ENCODE assay signal across 13 mouse cellular contexts in the genomic region with DNA sequence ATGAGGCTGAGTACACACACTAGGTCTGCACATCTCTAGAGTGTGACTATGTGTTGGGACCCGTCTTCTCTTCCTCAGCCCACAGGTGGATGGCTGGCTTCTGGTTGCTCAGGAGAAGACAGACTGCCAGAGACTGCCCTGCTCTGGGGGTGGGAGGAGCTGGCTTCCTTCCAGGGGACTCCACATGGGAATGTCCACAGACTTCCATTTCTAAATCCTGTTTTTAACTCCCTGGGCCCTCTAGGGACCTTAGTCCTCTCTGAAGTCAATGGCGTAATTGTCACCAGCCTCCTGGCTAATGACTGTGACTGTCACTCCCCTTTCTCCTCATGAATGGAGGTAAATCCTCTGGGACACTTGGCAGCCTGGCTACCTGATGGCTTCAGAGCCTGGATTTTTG. TPM values are rescaled to one million over a fixed set of nuclear protein-coding genes. Genes with fewer than 3 reads are reported as not detected.
DNase-seq lines count a peak whose midpoint lies in the region; ATAC-seq and TF ChIP-seq lines count a peak whose summit lies in the region.
"Had no signal": no experiment of that assay in that cellular context is flagged by ENCODE, and none has a peak within 500 bp of the region (broad histone marks: within the 10 kb centered on the region; RNA-seq: fewer than 3 reads in every experiment).

No protein-coding gene starts in this region.

- WGBS in lung, embryonic 14.5 days: 65% methylated on average over 2 of the region's 2 CpGs
- 30% methylated on average over 2 of the region's 2 CpGs for WGBS in embryonic facial prominence, embryonic 15.5 days
- WGBS in limb, embryonic 11.5 days: 78% methylated on average over 2 of the region's 2 CpGs

- no peak overlapping the region for H3K9ac ChIP-seq in lung, embryonic 14.5 days
- no peak overlapping the region for H3K9ac ChIP-seq in embryonic facial prominence, embryonic 15.5 days
- H3K9ac ChIP-seq in limb, embryonic 11.5 days (ENCODE audit: low read length): no peak overlapping the region
- H3K9ac ChIP-seq: liver, embryonic 13.5 days; midbrain, embryonic 12.5 days had no signal

- no peak for ATAC-seq in lung, embryonic 14.5 days (ENCODE audit: insufficient read depth)
- ATAC-seq in embryonic facial prominence, embryonic 15.5 days (ENCODE audit: insufficient number of reproducible peaks, low FRiP score, low TSS enrichment, low read depth): 0 out of 2 replicates have a peak, but pooled peaks have one; percentile 26
- ATAC-seq in limb, embryonic 11.5 days (ENCODE audit: insufficient number of reproducible peaks, low FRiP score, low TSS enrichment, low read depth): no peak
- ATAC-seq: inflammation-experienced regulatory T-cells, adult 6 months had no signal

- intact Hi-C loops in heart, postnatal 25 days (cut with DNase I): no loop called here

- TF ChIP-seq CTCF in lung, embryonic 14.5 days (IDR thresholded peaks at IDR 0.05; ENCODE audit: low read depth): no peak

- no peak overlapping the region for H3K4me2 ChIP-seq in lung, embryonic 14.5 days
- H3K4me2 ChIP-seq in embryonic facial prominence, embryonic 15.5 days (replicated peaks): no peak overlapping the region
- no peak overlapping the region for H3K4me2 ChIP-seq in limb, embryonic 11.5 days (ENCODE audit: low read depth, severe bottlenecking)
- H3K4me2 ChIP-seq: liver, embryonic 13.5 days; midbrain, embryonic 12.5 days had no signal

- no peaks in the 10 kb centered on the region for H3K9me3 ChIP-seq in lung, embryonic 14.5 days (ENCODE audit: low read depth, low read length)
- no peaks in the 10 kb centered on the region for H3K9me3 ChIP-seq in embryonic facial prominence, embryonic 15.5 days (replicated peaks)
- H3K9me3 ChIP-seq in limb, embryonic 11.5 days (ENCODE audit: control insufficient read depth, low read length): no peaks in the 10 kb centered on the region
- H3K9me3 ChIP-seq: liver, embryonic 13.5 days; midbrain, embryonic 12.5 days had no signal

- H3K27me3 ChIP-seq in lung, embryonic 14.5 days (ENCODE audit: insufficient read depth, low read length): no peaks in the 10 kb centered on the region
- H3K27me3 ChIP-seq in embryonic facial prominence, embryonic 15.5 days: no peaks in the 10 kb centered on the region
- no peaks in the 10 kb centered on the region for H3K27me3 ChIP-seq in limb, embryonic 11.5 days (ENCODE audit: control insufficient read depth, insufficient read depth, low read length)
- H3K27me3 ChIP-seq: liver, embryonic 13.5 days; midbrain, embryonic 12.5 days had no signal

- no peak overlapping the region for H3K4me3 ChIP-seq in lung, embryonic 14.5 days (ENCODE audit: low read depth, low read length)
- no peak overlapping the region for H3K4me3 ChIP-seq in embryonic facial prominence, embryonic 15.5 days (replicated peaks)
- H3K4me3 ChIP-seq in limb, embryonic 11.5 days (ENCODE audit: low read depth, low read length): no peak overlapping the region
- H3K4me3 ChIP-seq: liver, embryonic 13.5 days; midbrain, embryonic 12.5 days had no signal

- peak; percentile 36 for DNase-seq in heart, adult 8-10 months (ENCODE audit: low spot score)
- no peak for DNase-seq in heart, postnatal 25 days (ENCODE audit: low spot score)
- peak; percentile 45 for DNase-seq in lung, embryonic 14.5 days
- DNase-seq in lung, adult 18-20 months: no peak
- no peak for DNase-seq in limb, embryonic 11.5 days (ENCODE audit: low spot score)
- no peak for DNase-seq in layer of hippocampus, postnatal 25 days (ENCODE audit: extremely low spot score in 1 of 2, low spot score in 1 of 2)
- no peak for DNase-seq in spleen, postnatal 10 days (ENCODE audit: low spot score in 2 of 2)
- DNase-seq: cerebellum, adult 11-12 months; liver, embryonic 13.5 days; right cerebral cortex, adult 18-20 months had no signal

- peaks cover 9% of the 10 kb centered on the region; the same call in 1 of the 2 replicates for H3K36me3 ChIP-seq in lung, embryonic 14.5 days (ENCODE audit: insufficient read depth)
- H3K36me3 ChIP-seq in embryonic facial prominence, embryonic 15.5 days: peaks cover 8% of the 10 kb centered on the region; the same call in 1 of the 2 replicates
- 0 out of 2 replicates have a peak, but pooled peaks cover 2% of the 10 kb centered on the region for H3K36me3 ChIP-seq in limb, embryonic 11.5 days (ENCODE audit: control insufficient read depth, insufficient read depth, low read length)
- H3K36me3 ChIP-seq: liver, embryonic 13.5 days; midbrain, embryonic 12.5 days had no signal

- H3K27ac ChIP-seq in lung, embryonic 14.5 days (ENCODE audit: low read depth): no peak overlapping the region
- H3K27ac ChIP-seq in embryonic facial prominence, embryonic 15.5 days (replicated peaks): peak overlapping the region; percentile 3; the same call in 1 of the 2 replicates
- H3K27ac ChIP-seq in limb, embryonic 11.5 days (replicated peaks; ENCODE audit: low read depth, low read length): peak overlapping the region; percentile 33; the same call in 1 of the 2 replicates
- H3K27ac ChIP-seq: liver, embryonic 13.5 days; midbrain, embryonic 12.5 days had no signal

- no peaks in the 10 kb centered on the region for H3K4me1 ChIP-seq in lung, embryonic 14.5 days (ENCODE audit: insufficient read depth)
- H3K4me1 ChIP-seq in embryonic facial prominence, embryonic 15.5 days: peaks cover 15% of the 10 kb centered on the region
- peaks cover 20% of the 10 kb centered on the region for H3K4me1 ChIP-seq in limb, embryonic 11.5 days (ENCODE audit: control insufficient read depth, insufficient read depth, low read length)
- H3K4me1 ChIP-seq: liver, embryonic 13.5 days; midbrain, embryonic 12.5 days had no signal

RNA-seq across cellular contexts. Expression of a gene that starts 45.4 kb away (rescaled TPM):
- 10 to 100 TPM; 24.9 to 42.6 (median 36.7) TPM for total RNA-seq in heart, adult 8-10 months (2022)
- total RNA-seq in heart, postnatal 25 days (2021): 10 to 100 TPM; 65.5 to 72.7 TPM
- 28.7 and 30.0 TPM in 2 replicates for polyA plus RNA-seq in lung, embryonic 14.5 days (2014; fragmentation: Nextera tagmentation; extraction: Ambion mirVana)
- polyA plus RNA-seq in embryonic facial prominence, embryonic 15.5 days (2015; fragmentation: Nextera tagmentation; extraction: Ambion mirVana): 14.7 and 16.1 TPM in 2 replicates
- polyA plus RNA-seq in limb, embryonic 11.5 days (2014; fragmentation: Nextera tagmentation; extraction: Ambion mirVana): 7.7 and 9.3 TPM in 2 replicates
- 1 to 10 TPM; 4.9 to 5.6 TPM for total RNA-seq in layer of hippocampus, postnatal 25 days (2021)

Comparison
In these comparisons a context has a peak if more than half of its experiments do, and no peak if none do; other contexts are left out.
1. DNase-seq: peak in heart, adult 8-10 months (single experiment) and lung, embryonic 14.5 days (single experiment); none in heart, postnatal 25 days (single experiment), lung, adult 18-20 months (0 of 2), limb, embryonic 11.5 days (single experiment), layer of hippocampus, postnatal 25 days (0 of 2) and spleen, postnatal 10 days (0 of 2).